Mouse (Mus musculus): ENCODE measurements at regions not wholly inside any gene's neighbourhood (a gene's known extent, or its start where the extent isn't known, plus 50 kb on each side); places are given as distances from the start of the nearest gene placed in this dataset.

- ATAC-seq (ENCODE audit: borderline replicate concordance, extremely low read depth, low FRiP score, low TSS enrichment): no peak
- Histone ChIP-seq H3K36me3 (no peaks in the 10 kb centered on the region), H3K4me3 (no peak overlapping the region), H3K9me3 (no peaks in the 10 kb centered on the region), H3K27me3 (no peaks in the 10 kb centered on the region), H3K4me2 (no peak overlapping the region), H3K9ac (no peak overlapping the region), H3K27ac (no peak overlapping the region), H3K4me1 (peaks cover 7% of the 10 kb centered on the region)
- WGBS: 92% methylated on average over 17 of the region's 17 CpGs
Observed at GRCm38 (mm10) chr3:149225684-149226083, 235.3 kb upstream of the Adgrl2 start.

- Histone ChIP-seq H3K27ac (no peak overlapping the region), H3K9ac (no peak overlapping the region), H3K36me3 (no peaks in the 10 kb centered on the region), H3K27me3 (no peaks in the 10 kb centered on the region), H3K4me1 (peaks cover 21% of the 10 kb centered on the region), H3K4me3 (no peak overlapping the region), H3K9me3 (no peaks in the 10 kb centered on the region), H3K4me2 (no peak overlapping the region)
- WGBS: 63% methylated on average over 4 of the region's 4 CpGs
- ATAC-seq (ENCODE audit: borderline replicate concordance, extremely low read depth, low FRiP score, low TSS enrichment): no peak
Observed at GRCm38 (mm10) chr3:149224271-149224670, 233.9 kb upstream of the Adgrl2 start.

- H3K4me1 ChIP-seq: peaks cover 26% of the 10 kb centered on the region
- no peak overlapping the region for H3K9ac ChIP-seq
- H3K4me3 ChIP-seq: no peak overlapping the region
- ATAC-seq (ENCODE audit: borderline replicate concordance, extremely low read depth, low FRiP score, low TSS enrichment): no peak
- no peak overlapping the region for H3K4me2 ChIP-seq
- H3K36me3 ChIP-seq: no peaks in the 10 kb centered on the region
- H3K27ac ChIP-seq: no peak overlapping the region
- no peaks in the 10 kb centered on the region for H3K9me3 ChIP-seq
- 82% methylated on average over 5 of the region's 5 CpGs for WGBS
- no peaks in the 10 kb centered on the region for H3K27me3 ChIP-seq
Observed at GRCm38 (mm10) chr3:149223776-149224175, 233.4 kb upstream of the Adgrl2 start.

DNA sequence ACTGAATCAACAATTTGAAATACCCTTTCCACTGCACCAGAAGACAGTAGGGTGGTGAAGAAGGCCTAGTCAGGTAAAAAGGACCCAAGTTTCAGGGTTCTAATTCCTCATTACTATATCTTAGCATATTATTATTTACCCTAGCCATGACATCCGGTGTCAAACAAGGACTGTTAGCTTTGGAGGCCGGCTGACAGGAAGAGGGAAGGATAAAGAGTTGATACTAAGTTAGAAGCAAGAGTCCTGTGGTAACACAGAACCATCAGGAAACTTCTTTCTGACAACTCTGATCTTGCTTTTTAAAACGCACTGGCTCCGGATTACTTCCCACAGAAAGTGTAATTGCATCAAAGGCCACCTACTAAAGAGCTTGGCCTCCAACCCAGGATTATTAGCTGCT lies 230.6 kb upstream of the Adgrl2 start:
- peaks cover 41% of the 10 kb centered on the region for H3K4me1 ChIP-seq
- no peak for ATAC-seq (ENCODE audit: borderline replicate concordance, extremely low read depth, low FRiP score, low TSS enrichment)
- 56% methylated on average over 4 of the region's 4 CpGs for WGBS

GRCm38 (mm10) chr3:149220304-149220951 lies 230.1 kb upstream of the Adgrl2 start:
- no peak overlapping the region for H3K4me2 ChIP-seq
- H3K27ac ChIP-seq: 0 out of 2 replicates have a peak overlapping the region, but pooled peaks have one; percentile 31
- peaks cover 45% of the 10 kb centered on the region for H3K4me1 ChIP-seq
- H3K4me3 ChIP-seq: no peak overlapping the region
- ATAC-seq (ENCODE audit: borderline replicate concordance, extremely low read depth, low FRiP score, low TSS enrichment): no peak
- no peaks in the 10 kb centered on the region for H3K36me3 ChIP-seq
- 49% methylated on average over 8 of the region's 8 CpGs for WGBS
- H3K9ac ChIP-seq: no peak overlapping the region
- no peaks in the 10 kb centered on the region for H3K9me3 ChIP-seq
- H3K27me3 ChIP-seq: no peaks in the 10 kb centered on the region

More for the DNA sequence above, 230.6 kb upstream of the Adgrl2 start:
- Histone ChIP-seq H3K9ac (no peak overlapping the region), H3K27me3 (no peaks in the 10 kb centered on the region), H3K4me3 (no peak overlapping the region), H3K36me3 (no peaks in the 10 kb centered on the region), H3K4me2 (no peak overlapping the region), H3K27ac (no peak overlapping the region), H3K9me3 (no peaks in the 10 kb centered on the region)

GRCm38 (mm10) chr3:149219381-149220303 lies 229.3 kb upstream of the Adgrl2 start:
- 57% methylated on average over 14 of the region's 14 CpGs for WGBS
- Histone ChIP-seq H3K9me3 (no peaks in the 10 kb centered on the region), H3K9ac (no peak overlapping the region), H3K4me1 (peaks cover 48% of the 10 kb centered on the region), H3K27ac (peak overlapping the region; percentile 31), H3K4me3 (no peak overlapping the region), H3K4me2 (no peak overlapping the region), H3K27me3 (no peaks in the 10 kb centered on the region), H3K36me3 (no peaks in the 10 kb centered on the region)
- no peak for ATAC-seq (ENCODE audit: borderline replicate concordance, extremely low read depth, low FRiP score, low TSS enrichment)

GRCm38 (mm10) chr3:149217916-149218803 lies 227.8 kb upstream of the Adgrl2 start:
- Histone ChIP-seq H3K27me3 (no peaks in the 10 kb centered on the region), H3K9me3 (no peaks in the 10 kb centered on the region), H3K4me3 (no peak overlapping the region), H3K36me3 (no peaks in the 10 kb centered on the region), H3K9ac (no peak overlapping the region), H3K4me2 (no peak overlapping the region), H3K4me1 (peaks cover 46% of the 10 kb centered on the region), H3K27ac (peak overlapping the region; percentile 37; the same call in 1 of the 2 replicates)
- ATAC-seq (ENCODE audit: borderline replicate concordance, extremely low read depth, low FRiP score, low TSS enrichment): no peak
- 75% methylated on average over 9 of the region's 9 CpGs for WGBS

DNA sequence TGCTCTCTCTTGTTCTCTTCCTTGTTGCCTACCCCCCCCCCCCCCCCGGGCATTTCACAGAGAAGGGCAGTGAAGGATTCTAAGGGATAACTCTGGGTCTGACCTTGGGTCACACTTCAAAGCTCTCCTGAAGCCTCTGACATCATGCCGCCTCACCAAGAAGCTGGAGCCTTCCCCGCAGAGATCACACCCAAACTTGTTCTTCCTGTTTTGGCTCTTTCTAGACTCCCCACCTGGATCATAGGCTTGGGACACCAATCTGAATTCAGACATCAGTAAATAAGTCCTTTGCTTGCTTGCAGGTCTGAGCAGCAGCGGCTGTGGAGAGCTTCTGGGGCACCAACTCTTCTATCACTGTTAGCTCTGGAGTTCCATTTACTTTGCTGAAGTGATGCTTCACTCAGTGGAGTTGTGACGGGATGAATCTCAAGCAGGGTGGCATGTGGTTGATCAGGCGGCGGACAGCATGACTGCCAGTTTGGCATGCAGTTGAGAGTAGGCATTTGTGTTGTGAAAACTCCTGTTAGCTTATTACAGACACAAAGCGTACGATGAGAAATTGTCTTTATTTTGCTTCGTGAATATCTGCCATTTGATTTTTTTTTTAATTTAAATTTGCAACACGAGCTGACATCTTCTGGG lies 226.5 kb upstream of the Adgrl2 start:
- Histone ChIP-seq H3K4me3 (no peak overlapping the region), H3K27me3 (no peaks in the 10 kb centered on the region), H3K9ac (no peak overlapping the region), H3K9me3 (no peaks in the 10 kb centered on the region), H3K4me2 (no peak overlapping the region), H3K27ac (peak overlapping the region; percentile 20; the same call in 1 of the 2 replicates), H3K4me1 (peaks cover 46% of the 10 kb centered on the region), H3K36me3 (no peaks in the 10 kb centered on the region)
- 54% methylated on average over 11 of the region's 11 CpGs for WGBS
- ATAC-seq (ENCODE audit: borderline replicate concordance, extremely low read depth, low FRiP score, low TSS enrichment): no peak

DNA sequence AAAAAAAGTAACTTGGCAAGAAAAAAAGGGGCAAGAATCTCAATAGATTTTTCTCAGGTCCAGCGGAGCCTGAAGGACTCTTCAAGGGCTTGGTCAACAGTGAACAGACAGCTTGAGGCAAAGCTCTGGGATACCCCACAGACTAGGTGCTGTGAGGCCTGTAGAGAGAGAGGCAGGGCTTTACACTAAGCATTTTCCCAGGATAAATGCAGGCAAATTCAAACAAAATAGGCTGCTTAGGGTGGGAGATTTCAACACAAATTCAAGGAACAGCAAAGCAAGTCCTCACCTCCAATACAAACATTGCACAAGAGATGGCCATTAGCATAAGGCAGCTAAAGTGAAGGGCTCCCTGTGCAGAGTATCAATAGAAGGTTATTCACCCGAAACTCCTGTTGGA lies 225.3 kb upstream of the Adgrl2 start:
- no peaks in the 10 kb centered on the region for H3K27me3 ChIP-seq

GRCm38 (mm10) chr3:149211909-149212308 lies 221.6 kb upstream of the Adgrl2 start:
- H3K36me3 ChIP-seq: no peaks in the 10 kb centered on the region
- H3K27ac ChIP-seq: no peak overlapping the region
- H3K9me3 ChIP-seq: no peaks in the 10 kb centered on the region
- peaks cover 13% of the 10 kb centered on the region; the same call in 1 of the 2 replicates for H3K4me1 ChIP-seq
- H3K4me3 ChIP-seq: no peak overlapping the region
- H3K4me2 ChIP-seq: no peak overlapping the region
- H3K27me3 ChIP-seq: no peaks in the 10 kb centered on the region
- H3K9ac ChIP-seq: no peak overlapping the region
- ATAC-seq (ENCODE audit: borderline replicate concordance, extremely low read depth, low FRiP score, low TSS enrichment): no peak
- WGBS: 74% methylated on average over 7 of the region's 7 CpGs

More for the DNA sequence above, 225.3 kb upstream of the Adgrl2 start:
- H3K4me3 ChIP-seq: no peak overlapping the region
- no peak overlapping the region for H3K9ac ChIP-seq
- ATAC-seq (ENCODE audit: borderline replicate concordance, extremely low read depth, low FRiP score, low TSS enrichment): peak; percentile 80; the same call in 1 of the 2 replicates
- peaks cover 41% of the 10 kb centered on the region for H3K4me1 ChIP-seq
- H3K36me3 ChIP-seq: no peaks in the 10 kb centered on the region
- no peaks in the 10 kb centered on the region for H3K9me3 ChIP-seq
- no peak overlapping the region for H3K4me2 ChIP-seq
- 45% methylated on average over 2 of the region's 2 CpGs for WGBS
- peak overlapping the region; percentile 38 for H3K27ac ChIP-seq

GRCm38 (mm10) chr3:149209260-149209659 lies 218.9 kb upstream of the Adgrl2 start:
- ATAC-seq (ENCODE audit: borderline replicate concordance, extremely low read depth, low FRiP score, low TSS enrichment): no peak
- Histone ChIP-seq H3K4me3 (no peak overlapping the region), H3K27me3 (no peaks in the 10 kb centered on the region), H3K4me2 (no peak overlapping the region), H3K9ac (no peak overlapping the region), H3K36me3 (no peaks in the 10 kb centered on the region), H3K27ac (no peak overlapping the region), H3K9me3 (no peaks in the 10 kb centered on the region), H3K4me1 (no peaks in the 10 kb centered on the region)
- 63% methylated on average over 2 of the region's 2 CpGs for WGBS

Data from lung, embryonic 15.5 days (tissue).